Mouse (Mus musculus): ENCODE measurements around the gene Serpina3c. TPM values are rescaled to one million over a fixed set of nuclear protein-coding genes. Genes with fewer than 3 reads are reported as not detected.

The Serpina3c gene
- polyA plus RNA-seq (2014; fragmentation: Illumina TruSeq; extraction: RNeasy Lipid Tissue Mini Kit (QIAGEN cat#74804); ENCODE audit: low replicate concordance), result 0.26 TPM

GRCm38 (mm10) chr12:104153656-104154055 is at the start of gene Serpina3c:
Gene Serpina3c (minus strand): TSS chr12:104153870.

GRCm38 (mm10) chr12:104127696-104128095 is 26.0 kb downstream of the Serpina3c start, which contains the start of gene Serpina3b:
Gene Serpina3b (plus strand): TSS chr12:104127996.

GRCm38 (mm10) chr12:104112333-104112732 is 41.3 kb downstream of the Serpina3c start, which contains the start of gene Serpina3a:
Gene Serpina3a (plus strand): TSS chr12:104112724.

DNA sequence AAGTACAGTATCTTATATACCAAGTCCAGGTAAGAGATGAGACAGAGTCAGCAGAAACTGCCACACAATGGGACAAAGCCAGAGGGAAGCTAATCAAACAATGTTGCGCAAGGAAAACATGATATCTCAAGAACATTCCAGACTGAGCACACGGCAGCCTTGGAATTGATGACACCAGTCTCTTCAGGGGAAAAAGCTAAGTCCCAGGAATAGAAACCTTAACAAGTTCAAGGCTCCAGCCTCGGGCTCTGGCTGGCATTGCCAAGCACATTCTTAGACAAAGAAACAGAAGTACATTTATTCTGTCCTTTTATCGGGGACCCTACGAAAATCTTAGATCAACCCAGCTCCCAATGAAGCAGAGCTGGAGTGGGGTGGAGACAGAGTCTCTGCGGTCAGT is 52.9 kb downstream of the Serpina3c start, which contains the start of gene Serpina5:
Gene Serpina5, plus strand, starts transcription at position 346 of the 400 bp plus-strand sequence.

Other genes with a start within 250 kb of the Serpina3c start
- gene Serpina1c, start 249.0 kb downstream of the Serpina3c start, polyA plus RNA-seq (2014; fragmentation: Illumina TruSeq; extraction: RNeasy Lipid Tissue Mini Kit (QIAGEN cat#74804); ENCODE audit: low replicate concordance), result 2.3 TPM
- 1.0 TPM for gene Serpina1e, start 194.9 kb downstream of the Serpina3c start, polyA plus RNA-seq (2014; fragmentation: Illumina TruSeq; extraction: RNeasy Lipid Tissue Mini Kit (QIAGEN cat#74804); ENCODE audit: low replicate concordance)
- not detected for gene Serpina11, start 163.9 kb downstream of the Serpina3c start, polyA plus RNA-seq (2014; fragmentation: Illumina TruSeq; extraction: RNeasy Lipid Tissue Mini Kit (QIAGEN cat#74804); ENCODE audit: low replicate concordance)
- not detected for gene Serpina9, start 140.1 kb downstream of the Serpina3c start, polyA plus RNA-seq (2014; fragmentation: Illumina TruSeq; extraction: RNeasy Lipid Tissue Mini Kit (QIAGEN cat#74804); ENCODE audit: low replicate concordance)
- gene Serpina12, start 109.4 kb downstream of the Serpina3c start, polyA plus RNA-seq (2014; fragmentation: Illumina TruSeq; extraction: RNeasy Lipid Tissue Mini Kit (QIAGEN cat#74804); ENCODE audit: low replicate concordance), result not detected
- not detected for gene Serpina5, start 52.8 kb downstream of the Serpina3c start, polyA plus RNA-seq (2014; fragmentation: Illumina TruSeq; extraction: RNeasy Lipid Tissue Mini Kit (QIAGEN cat#74804); ENCODE audit: low replicate concordance)
- gene Serpina3a, start 41.1 kb downstream of the Serpina3c start, polyA plus RNA-seq (2014; fragmentation: Illumina TruSeq; extraction: RNeasy Lipid Tissue Mini Kit (QIAGEN cat#74804); ENCODE audit: low replicate concordance), result 0.59 TPM
- gene Serpina3b, start 25.9 kb downstream of the Serpina3c start, polyA plus RNA-seq (2014; fragmentation: Illumina TruSeq; extraction: RNeasy Lipid Tissue Mini Kit (QIAGEN cat#74804); ENCODE audit: low replicate concordance), result not detected
- gene Serpina3f, start 60.7 kb upstream of the Serpina3c start, polyA plus RNA-seq (2014; fragmentation: Illumina TruSeq; extraction: RNeasy Lipid Tissue Mini Kit (QIAGEN cat#74804); ENCODE audit: low replicate concordance), result 1.8 TPM
- gene Serpina3g, start 82.4 kb upstream of the Serpina3c start, polyA plus RNA-seq (2014; fragmentation: Illumina TruSeq; extraction: RNeasy Lipid Tissue Mini Kit (QIAGEN cat#74804); ENCODE audit: low replicate concordance), result 5.2 TPM
- not detected for gene Serpina3i, start 109.3 kb upstream of the Serpina3c start, polyA plus RNA-seq (2014; fragmentation: Illumina TruSeq; extraction: RNeasy Lipid Tissue Mini Kit (QIAGEN cat#74804); ENCODE audit: low replicate concordance)
- not detected for gene Serpina3j, start 160.7 kb upstream of the Serpina3c start, polyA plus RNA-seq (2014; fragmentation: Illumina TruSeq; extraction: RNeasy Lipid Tissue Mini Kit (QIAGEN cat#74804); ENCODE audit: low replicate concordance)
- 0.67 TPM for gene Serpina3k, start 184.6 kb upstream of the Serpina3c start, polyA plus RNA-seq (2014; fragmentation: Illumina TruSeq; extraction: RNeasy Lipid Tissue Mini Kit (QIAGEN cat#74804); ENCODE audit: low replicate concordance)
- gene Serpina3m, start 184.6 kb upstream of the Serpina3c start, polyA plus RNA-seq (2014; fragmentation: Illumina TruSeq; extraction: RNeasy Lipid Tissue Mini Kit (QIAGEN cat#74804); ENCODE audit: low replicate concordance), result not detected

Measured in small intestine, adult 10 weeks (tissue).